Mouse (Mus musculus) inflammation-experienced regulatory T-cells, adult 16 weeks (primary cell): ENCODE measurements around the gene Olfr427. TPM values are rescaled to one million over a fixed set of nuclear protein-coding genes. Genes with fewer than 3 reads are reported as not detected.

Experiments used
- polyA plus RNA-seq: library from polyadenylated mRNA; unstranded; fragments of 100-300 nt; shearing (Covaris generic); gene quantifications from one replicate; pipeline ENCODE4 v1.2.1, GENCODE M21; 2017

Gene Olfr427
- not detected for polyA plus RNA-seq

GRCm38 (mm10) chr1:174096591-174096990 lies at the start of gene Olfr427:
Gene Olfr427, plus strand, starts transcription at chr1:174096891.

GRCm38 (mm10) chr1:174048893-174049292 lies 47.8 kb upstream of the Olfr427 start, which contains the start of gene Olfr432:
Gene Olfr432, plus strand, starts transcription at chr1:174049205.

GRCm38 (mm10) chr1:174066305-174066704 lies 30.4 kb upstream of the Olfr427 start, which contains the start of gene Olfr430:
Gene Olfr430, plus strand, starts transcription at chr1:174066605.

GRCm38 (mm10) chr1:174084031-174084430 lies 12.7 kb upstream of the Olfr427 start, which contains the start of gene Olfr429:
Gene Olfr429, plus strand, starts transcription at chr1:174084331.

GRCm38 (mm10) chr1:174121062-174121461 lies 24.4 kb downstream of the Olfr427 start, which contains the start of gene Olfr231:
Gene Olfr231, minus strand, starts transcription at chr1:174121162.

GRCm38 (mm10) chr1:174131217-174131616 lies 34.5 kb downstream of the Olfr427 start, which contains the start of gene Olfr424:
Gene Olfr424, plus strand, starts transcription at chr1:174131517.

Other genes with a start within 250 kb of the Olfr427 start
- gene Ifi211, start 183.8 kb upstream of the Olfr427 start, polyA plus RNA-seq = 2.0 TPM
- 530 TPM for gene Mndal, start 154.4 kb upstream of the Olfr427 start, polyA plus RNA-seq
- 391 TPM for gene Ifi203, start 154.2 kb upstream of the Olfr427 start, polyA plus RNA-seq
- gene Ifi202b, start 114.1 kb upstream of the Olfr427 start, polyA plus RNA-seq = not detected
- gene Ifi205, start 65.1 kb upstream of the Olfr427 start, polyA plus RNA-seq = not detected
- gene Olfr433, start 56.2 kb upstream of the Olfr427 start, polyA plus RNA-seq = not detected
- not detected for gene Olfr432, start 47.7 kb upstream of the Olfr427 start, polyA plus RNA-seq
- gene Olfr430, start 30.3 kb upstream of the Olfr427 start, polyA plus RNA-seq = not detected
- gene Olfr429, start 12.6 kb upstream of the Olfr427 start, polyA plus RNA-seq = not detected
- not detected for gene Olfr231, start 24.3 kb downstream of the Olfr427 start, polyA plus RNA-seq
- not detected for gene Olfr424, start 34.6 kb downstream of the Olfr427 start, polyA plus RNA-seq
- not detected for gene Olfr420, start 58.7 kb downstream of the Olfr427 start, polyA plus RNA-seq
- 0.11 TPM for gene Spta1, start 75.9 kb downstream of the Olfr427 start, polyA plus RNA-seq
- not detected for gene Olfr419, start 155.2 kb downstream of the Olfr427 start, polyA plus RNA-seq
- gene Mptx1, start 233.6 kb downstream of the Olfr427 start, polyA plus RNA-seq = not detected